Mouse (Mus musculus): ENCODE results near the gene Gm10642. TPM values are rescaled to one million over a fixed set of nuclear protein-coding genes. Genes with fewer than 3 reads are reported as not detected.

Gm10642 gene
- 1 to 10 TPM; 2.7 TPM for total RNA-seq (2023)

DNA sequence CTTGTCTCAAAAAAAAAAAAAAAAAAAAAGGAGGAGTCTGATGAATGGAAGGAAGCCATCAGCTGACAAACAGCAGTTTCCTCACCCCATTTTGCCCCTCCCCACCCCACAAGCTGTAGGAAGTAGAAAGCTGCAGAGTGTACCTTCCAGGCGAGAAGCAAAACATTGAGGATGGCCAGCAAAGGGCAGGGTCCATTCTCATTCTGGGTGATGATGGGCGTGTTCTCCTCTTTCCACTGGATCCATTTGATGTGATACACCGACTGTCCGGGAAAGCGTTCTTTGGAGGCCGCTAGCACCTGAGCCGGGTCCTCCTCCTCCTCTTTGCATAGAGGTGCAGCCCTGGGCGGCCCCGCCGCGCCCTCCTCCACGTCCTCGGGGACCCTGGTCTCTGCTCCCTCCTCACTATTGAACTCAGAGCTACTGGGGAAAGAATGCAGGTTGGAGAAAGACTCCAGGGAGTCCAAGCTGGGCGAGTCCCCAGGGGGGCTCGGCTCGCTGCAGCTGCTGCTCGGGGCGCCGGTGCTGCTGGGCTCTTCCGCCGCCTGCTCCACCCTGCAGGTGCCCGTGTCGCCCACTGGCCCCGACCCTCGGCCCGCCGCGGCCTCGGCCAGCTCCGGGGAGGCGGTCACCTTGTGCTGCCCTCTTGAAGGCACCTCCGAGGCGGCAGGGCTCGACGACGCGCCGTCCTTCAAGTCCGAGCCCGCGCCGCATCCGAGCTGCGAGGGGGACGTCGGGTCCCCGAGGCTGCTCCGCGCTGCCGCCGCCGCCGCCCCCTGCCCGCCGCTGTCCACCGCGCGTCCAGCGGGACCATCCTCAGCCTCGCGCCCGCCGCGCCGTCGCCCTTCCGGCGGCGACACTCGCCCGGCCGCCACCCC, at the start of gene Gm10642:
TSS of gene Gm10642 (plus strand) at position 122 of the 878 bp plus-strand sequence.

DNA sequence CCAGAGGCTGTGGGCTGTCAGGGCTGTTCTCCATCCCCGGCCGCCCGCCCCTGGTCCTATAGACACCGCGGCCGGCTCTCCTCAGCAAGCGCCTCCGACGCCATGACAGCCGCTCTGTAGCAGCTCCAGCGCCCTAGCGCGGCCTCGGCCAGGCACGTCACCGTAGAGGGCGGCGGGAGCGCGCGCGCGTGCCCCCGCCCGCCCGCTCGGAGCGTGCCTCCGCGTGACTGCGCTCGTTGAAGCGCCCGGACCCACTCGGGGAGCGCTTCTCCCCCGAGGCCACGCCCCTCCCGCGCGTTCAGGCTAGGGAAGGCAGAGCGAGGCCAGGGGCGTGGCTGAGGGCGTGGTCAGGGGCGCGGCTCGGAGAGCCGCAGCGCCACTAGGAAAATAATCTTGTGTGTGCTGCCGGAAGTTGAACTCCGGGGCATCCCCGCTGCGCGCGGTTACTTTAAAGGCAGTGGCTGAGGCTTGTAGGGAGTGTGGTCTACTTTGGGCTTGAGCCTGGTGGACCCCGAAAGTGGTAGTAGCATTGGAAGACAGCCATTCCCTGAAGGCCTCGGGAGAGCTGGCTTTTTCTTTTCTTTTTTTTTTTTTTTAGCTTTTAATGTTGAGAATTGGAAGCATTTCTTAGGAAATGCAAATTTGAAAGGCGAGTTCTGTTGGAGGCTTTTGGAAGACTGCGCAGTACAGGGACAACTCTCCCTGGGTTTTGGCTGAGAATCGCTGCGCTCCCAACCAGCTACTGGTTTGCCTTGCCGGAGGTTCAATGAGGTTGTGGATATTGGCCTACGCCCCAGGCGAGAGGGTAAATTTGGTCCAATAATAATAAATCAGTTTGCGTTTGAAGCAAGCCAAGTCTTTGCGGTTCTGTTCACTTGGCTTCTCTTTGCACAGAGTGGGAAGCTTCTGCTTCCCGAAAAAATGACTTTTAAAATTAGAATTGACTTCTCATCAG, 1.2 kb downstream of the Gm10642 start, which contains the start of gene Mindy2:
TSS of gene Mindy2 (minus strand) at position 162 of the 955 bp plus-strand sequence.

DNA sequence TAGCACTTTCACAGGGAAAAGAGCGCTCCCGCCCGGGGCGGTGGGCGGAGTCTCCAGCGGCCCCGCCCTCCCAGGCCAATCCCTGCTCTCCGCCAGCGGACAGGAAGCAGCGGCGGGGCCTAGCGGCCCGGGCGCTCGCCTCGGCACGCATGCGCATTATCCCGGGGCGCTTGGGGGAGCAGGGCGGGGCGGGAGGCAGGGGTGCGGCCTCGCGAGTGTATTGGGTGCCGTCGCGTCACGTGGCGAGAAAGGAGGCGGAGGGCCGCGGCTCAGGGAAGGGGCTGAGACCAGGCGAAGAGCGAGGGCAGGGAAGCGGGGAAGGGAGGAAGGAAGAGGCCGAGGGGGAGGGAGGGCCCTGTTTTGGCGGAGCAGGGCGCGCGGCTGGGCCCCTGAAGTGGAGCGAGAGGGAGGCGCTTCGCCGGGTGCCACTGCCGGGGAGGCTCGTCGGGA, 22.7 kb downstream of the Gm10642 start, which contains the start of gene Adam10:
TSS of gene Adam10 (plus strand) at position 316 of the 450 bp plus-strand sequence.

Other genes with a start within 250 kb of the Gm10642 start
- 1 to 10 TPM; 2.5 to 6.1 TPM for gene Ccnb2, start 234.7 kb upstream of the Gm10642 start, total RNA-seq (2023)
- gene Rnf111, start 152.5 kb upstream of the Gm10642 start, total RNA-seq (2023), result 10 to 100 TPM; 69.8 to 75.7 TPM
- gene Sltm, start 113.5 kb upstream of the Gm10642 start, total RNA-seq (2023), result 100 to 1,000 TPM; 130 to 131 TPM
- 10 to 100 TPM; 29.8 to 34.3 TPM for gene Mindy2, start 923 bp downstream of the Gm10642 start, total RNA-seq (2023)
- gene Adam10, start 22.7 kb downstream of the Gm10642 start, total RNA-seq (2023), result 10 to 100 TPM; 69.6 to 73.9 TPM

All from T-cell, adult 66 days (primary cell).